Mouse (Mus musculus) ES-E14 (cell line): ENCODE measurements around the gene Dnah8.

Experiments
- CHD2 ChIP-seq: IDR thresholded peaks from 2 replicates; pipeline ENCODE4 v1.6.1; 2014; ENCODE audit warnings: mild to moderate bottlenecking, low read depth, low read length, inconsistent platforms
- HCFC1 ChIP-seq: IDR thresholded peaks from 2 replicates; pipeline ENCODE4 v1.6.1; 2012; ENCODE audit warnings: low read length, inconsistent platforms, borderline replicate concordance; ENCODE audit not compliant: insufficient read depth
- MAFK ChIP-seq: IDR thresholded peaks from 2 replicates; pipeline ENCODE4 v1.6.1; 2014; ENCODE audit warnings: mild to moderate bottlenecking, low read depth, low read length, inconsistent platforms; ENCODE audit not compliant: insufficient read depth
- ZC3H11A ChIP-seq: IDR thresholded peaks from 2 replicates; pipeline ENCODE4 v1.6.1; 2012; ENCODE audit warnings: low read depth, mild to moderate bottlenecking, inconsistent platforms, low read length, borderline replicate concordance

- TF ChIP-seq CHD2 (no peak), MAFK (no peak), ZC3H11A (no peak), HCFC1 (no peak)
Measured at GRCm38 (mm10) chr17:30792396-30792795, 168.2 kb downstream of the Dnah8 start.
